Mouse (Mus musculus): ENCODE measurements around the gene Myh7.

Gene Myh7

DNA sequence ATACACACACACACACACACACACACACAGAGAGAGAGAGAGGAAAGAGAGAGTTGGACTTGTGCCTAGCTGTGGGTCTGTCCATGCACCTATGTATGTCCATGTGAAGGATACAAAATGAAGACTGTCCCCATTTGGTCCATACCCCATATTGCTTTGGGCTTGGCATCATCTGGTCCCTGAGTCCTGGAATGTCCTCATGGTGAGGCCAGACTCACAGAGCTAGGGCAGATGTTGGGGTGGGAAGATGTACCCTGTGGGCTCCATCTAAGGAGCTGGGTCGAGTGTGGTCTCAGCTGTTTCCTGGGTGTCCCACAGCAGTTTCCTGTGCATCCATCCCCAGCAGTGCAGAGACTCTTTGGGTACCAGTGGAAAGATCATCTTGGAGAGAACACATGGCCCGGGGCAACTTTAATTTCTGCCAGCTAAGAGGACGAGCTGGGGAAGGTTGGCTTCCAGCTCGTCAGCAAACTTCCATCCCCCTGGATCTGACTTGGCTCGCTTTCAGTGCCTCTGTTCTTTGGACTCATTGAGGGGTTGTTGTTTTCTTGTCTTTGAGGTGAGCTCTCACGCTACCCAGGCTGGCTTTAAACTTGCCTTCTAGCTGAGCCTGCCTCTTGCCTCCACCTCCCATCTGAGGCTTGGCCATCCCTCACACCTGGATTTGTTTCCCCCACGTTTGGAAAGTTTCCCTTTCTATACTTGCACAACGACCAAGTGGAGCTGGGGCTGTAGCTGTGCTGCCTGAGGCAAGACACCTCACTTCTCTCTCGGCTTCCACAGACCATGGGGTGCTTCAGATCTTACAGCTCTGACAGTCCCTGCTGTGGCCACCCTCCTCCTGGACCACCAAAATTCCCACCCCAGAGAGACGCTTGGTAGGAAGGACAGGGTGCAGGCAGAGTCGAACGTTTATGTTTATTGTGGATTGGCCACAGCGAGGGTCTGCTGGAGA, 53.1 kb downstream of the Myh7 start:
- DNase-seq, result no peak

DNA sequence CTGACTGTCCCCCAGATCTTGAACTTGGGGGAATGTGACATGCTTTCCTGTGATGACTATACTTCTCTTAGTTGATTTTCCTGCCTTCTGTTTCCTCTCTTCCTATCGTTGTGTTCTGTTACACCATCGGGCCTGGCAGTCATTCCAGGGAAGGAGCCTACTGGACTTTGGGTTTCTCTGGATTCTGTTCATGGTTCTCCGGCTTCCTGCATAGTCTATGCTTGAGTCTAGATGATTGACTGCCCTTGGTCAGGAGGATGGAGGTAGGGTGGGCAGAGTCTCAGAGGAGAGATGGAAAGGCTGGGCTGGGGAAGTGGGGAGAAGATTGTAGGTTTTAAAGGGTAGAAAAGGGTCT, 54.3 kb downstream of the Myh7 start:
- DNase-seq, result no peak

DNA sequence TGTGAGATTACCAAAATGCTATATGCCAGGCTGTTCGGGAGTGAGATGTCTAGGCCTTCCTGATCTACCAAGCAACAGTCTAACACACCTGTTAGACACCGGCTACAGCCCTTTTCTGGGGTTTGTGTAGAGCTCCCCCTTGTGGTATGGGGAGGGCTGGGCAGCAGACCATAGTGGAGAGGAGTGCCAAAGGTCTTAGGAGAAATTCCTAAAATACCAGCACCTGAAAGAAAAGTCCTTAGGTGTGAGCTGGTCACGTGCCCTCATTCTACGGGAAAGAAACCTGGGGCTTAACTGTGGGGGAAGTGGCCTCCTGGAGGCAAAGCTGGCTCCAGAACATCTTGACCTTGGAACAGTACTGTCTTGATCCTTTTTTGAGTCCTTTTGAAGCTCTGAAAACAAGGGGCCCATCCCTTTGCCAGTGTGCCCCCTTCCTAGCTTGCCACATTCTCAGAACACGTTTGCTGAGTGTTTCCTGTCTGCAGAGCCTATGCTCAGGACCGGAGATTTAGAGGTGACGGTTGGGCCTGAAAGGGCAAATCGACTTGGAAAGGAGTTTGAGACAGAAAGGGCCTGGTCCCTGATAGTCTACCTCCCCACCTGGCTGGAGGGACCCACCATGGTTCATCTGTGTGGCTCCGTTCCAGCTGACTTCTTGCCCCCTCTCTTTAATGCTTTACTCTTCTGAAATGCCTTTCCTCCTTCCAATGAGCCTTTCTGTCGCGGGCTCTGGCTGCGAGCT, 54.8 kb downstream of the Myh7 start:
- peak; percentile 61 to 63 for DNase-seq

DNA sequence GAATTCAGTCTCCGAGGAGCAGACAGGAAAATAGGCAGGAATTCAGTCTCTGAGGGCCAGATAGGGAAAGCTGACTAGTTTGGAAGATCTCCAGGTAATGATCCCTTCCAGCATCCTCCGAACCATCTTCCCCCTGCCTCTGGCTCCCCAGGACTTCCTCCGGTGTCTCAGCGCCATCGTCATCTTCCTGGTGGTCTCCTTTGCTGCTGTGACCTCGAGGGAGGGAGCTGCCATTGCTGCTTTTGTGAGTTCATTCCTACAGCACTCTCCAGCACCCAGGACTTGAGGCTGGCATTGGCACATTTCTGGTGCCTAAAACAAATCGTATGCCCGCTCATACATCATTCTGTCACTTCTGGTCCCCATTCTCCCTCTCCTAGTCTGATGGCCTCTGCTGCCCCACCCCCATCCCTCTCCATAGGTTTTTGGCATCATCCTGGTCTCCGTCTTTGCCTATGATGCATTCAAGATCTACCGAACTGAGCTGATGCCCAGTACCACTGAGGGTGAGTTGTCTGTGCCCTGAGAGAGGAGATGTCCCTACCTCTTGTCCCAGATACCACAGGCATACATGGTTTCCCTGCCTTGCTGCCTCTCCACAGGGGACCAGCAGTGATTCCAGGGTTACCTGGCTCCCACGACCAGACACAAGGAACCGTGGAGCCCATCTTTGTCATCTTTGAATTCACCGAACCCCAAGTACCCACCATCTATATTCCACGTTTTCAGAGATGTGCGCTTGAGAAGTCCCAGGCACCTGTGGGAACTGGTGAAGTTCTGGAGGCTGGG, 55.8 kb downstream of the Myh7 start:
- no peak for DNase-seq

DNA sequence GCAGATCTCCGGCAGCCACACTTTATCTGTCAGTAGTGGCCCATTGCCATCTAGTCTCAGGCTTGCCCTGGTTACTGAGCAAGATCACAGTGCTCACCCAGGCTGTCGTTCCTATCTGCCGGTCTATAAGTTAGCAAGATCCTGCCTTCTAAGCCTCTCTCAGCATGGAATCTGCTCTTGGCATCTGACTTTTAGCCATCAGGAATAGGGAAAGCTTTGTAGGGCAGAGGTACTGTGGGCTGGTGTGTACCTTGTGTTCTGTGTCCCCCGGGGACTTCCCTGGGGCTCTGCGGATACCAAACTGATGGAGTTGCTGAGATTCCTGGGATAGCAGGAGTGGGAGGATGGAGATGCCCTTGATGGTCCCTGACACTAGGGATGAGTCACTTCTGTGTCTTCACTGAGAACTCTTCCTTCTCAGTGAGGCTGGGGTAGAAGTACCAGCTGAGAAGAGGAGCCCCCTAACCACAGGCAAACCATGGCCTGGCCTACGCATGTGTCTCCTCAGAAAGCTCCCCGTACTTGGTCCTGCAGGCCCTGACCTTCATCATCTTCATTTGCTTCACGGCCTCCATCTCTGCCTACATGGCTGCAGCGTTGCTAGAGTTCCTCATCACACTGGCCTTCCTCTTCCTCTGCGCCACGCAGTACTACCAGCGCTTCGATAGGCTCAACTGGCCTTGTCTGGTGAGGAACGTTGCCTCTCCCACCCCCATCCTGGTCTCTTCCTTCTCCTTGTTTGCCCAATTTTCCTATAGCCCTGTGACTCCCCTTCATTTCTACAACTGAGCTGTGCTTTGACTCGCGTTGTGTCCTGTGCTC, 56.9 kb downstream of the Myh7 start:
- no peak for DNase-seq

DNA sequence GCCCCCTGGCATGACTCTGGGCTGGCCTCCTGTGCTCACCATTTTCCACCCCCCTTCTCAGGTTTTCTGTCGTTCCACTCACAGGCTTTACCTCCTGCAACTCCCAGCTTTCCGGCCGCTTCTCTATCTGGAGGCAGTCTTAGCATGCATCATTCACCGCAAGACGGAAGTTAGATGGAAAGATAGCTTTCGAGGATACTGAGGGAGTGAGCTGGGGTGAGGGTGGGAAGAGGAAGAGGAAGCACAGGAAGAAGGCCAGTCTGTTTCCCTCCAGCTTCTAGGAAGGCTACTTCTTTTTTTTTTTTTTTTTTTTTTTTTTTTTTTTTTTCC, 57.6 kb downstream of the Myh7 start:
- no peak for DNase-seq

DNA sequence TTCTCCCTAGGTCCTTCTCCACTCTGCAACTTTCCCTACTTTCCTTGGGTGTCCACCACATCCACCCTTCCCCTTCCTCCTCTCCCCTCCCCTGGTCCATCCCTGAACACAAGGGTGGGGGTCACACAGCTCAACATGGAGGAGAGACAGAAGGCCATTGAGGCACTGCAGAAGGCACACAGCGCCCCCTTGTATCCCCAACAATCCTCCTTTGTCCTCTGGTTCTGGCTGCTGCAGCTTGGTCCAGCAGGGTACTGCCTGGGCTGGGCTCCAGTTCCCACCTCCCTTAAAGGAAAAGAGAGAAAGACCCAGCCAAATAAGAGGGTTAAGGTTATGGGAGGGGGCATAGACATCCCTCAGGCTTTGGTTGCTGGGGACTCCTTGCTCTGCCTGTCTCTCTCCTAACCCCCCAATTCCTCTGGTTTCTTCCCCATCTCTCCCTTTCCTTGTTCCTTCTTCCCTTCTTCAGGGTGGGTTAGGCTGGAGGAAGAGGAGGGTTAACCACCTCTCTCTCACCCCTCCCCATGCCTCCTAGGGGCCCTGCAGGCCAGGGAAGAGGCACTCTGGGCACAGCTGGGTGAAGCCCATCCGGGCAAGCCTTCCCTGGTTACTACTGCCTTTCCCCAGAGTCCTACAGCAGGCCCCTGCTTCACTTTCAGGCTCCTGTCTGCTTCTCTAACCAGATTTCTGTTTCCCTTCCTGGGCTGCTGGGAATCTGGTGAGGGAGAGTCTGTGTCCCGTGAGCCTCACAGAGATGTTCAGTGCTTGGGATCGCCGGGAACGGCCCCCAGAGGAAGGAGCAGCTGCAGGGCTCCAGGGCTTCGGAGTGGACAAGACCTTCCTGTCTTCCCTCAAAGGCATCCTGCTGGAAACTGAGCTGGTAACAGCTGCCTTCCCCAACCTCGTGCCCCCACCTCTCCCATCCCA, 58.3 kb downstream of the Myh7 start, which contains the start of gene Cmtm5:
TSS of gene Cmtm5 (plus strand) at position 358 of the 927 bp plus-strand sequence.
- DNase-seq, result peak; percentile 30 to 51

DNA sequence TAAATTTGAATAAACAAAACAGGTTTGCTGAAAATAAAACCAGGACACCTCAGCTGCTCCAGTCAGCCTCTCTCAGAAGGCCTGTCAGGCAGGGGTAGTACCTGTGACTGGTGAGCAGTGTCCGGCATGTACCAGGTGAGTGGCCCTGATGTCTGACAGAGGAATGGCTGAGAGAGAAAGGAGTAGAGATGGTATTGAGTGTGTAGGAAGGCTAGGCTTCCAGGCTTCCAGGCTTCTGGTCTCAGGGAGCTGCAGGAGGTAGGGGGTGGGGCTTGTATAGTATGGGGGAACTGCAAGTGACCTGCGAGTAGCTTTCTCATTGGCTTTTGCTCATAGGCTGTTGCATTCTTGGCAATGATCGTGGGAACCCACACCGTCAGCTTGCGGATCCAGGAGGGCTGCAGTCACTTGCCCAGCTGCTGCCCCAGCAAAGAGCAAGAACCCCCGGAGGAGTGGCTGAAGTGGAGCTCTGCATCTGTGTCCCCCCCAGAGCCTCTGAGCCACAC, 61.7 kb downstream of the Myh7 start, which contains the start of gene Il25:
TSS of gene Il25 (plus strand) at position 51 of the 506 bp plus-strand sequence.
- DNase-seq, result no peak

DNA sequence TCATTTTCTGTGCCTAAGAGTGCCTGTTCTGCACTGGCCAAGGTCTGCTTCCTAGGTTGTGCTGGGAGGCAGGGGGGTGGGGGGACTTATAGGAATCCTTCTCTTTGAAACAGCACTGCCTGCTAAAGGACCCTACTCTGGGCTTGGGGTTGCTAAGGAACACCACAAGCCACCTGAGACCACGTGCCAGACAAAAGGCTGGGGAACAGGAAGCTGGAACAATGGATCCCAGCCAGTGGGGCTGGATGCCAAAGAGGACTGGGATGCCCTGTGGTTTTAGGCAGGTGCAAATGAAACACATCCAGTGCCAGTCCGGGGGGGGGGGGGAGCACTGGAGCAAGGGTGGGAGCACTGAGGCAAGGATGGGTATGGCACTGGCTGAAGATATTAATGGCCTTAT, 64.0 kb downstream of the Myh7 start:
- DNase-seq, result no peak

DNA sequence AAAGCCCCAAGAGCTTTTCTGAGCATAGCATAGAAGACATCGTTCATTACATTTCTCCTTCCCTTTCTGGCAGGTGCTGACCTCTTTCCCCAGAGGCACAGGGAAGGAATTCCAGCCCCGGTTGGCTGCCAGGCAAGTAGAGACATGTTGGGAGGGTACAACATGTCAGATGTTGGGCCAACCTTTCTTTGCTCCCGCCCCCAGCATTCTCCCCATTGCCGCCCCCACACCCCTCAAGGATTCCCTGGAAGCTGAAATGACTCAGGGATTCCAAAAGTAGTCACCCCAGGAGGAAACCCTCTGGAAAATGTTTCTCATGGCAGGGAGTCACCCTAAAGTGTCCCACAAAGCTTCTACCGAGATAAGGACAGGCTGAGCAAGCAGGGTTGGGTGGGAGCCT, 64.6 kb downstream of the Myh7 start:
- no peak for DNase-seq

DNA sequence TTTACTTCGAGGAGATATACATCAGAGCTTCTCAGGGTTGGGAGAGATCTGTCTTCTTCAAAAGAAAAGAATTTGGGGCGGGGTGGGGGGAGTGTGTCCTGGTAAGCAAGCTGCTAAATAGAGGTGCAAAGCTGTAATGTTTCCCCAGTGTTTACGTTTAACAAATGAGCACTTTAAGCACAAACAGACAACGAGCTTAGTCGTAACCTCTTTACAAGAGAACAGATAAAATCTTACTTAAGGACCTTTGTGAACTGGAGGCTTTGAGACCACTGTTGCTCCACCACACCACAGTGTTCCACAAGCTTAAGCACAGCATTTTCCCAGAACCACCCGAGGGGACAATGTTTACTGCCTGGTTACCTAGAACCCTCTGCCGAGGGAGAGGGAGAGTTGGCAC, 67.1 kb downstream of the Myh7 start:
- DNase-seq, result no peak

DNA sequence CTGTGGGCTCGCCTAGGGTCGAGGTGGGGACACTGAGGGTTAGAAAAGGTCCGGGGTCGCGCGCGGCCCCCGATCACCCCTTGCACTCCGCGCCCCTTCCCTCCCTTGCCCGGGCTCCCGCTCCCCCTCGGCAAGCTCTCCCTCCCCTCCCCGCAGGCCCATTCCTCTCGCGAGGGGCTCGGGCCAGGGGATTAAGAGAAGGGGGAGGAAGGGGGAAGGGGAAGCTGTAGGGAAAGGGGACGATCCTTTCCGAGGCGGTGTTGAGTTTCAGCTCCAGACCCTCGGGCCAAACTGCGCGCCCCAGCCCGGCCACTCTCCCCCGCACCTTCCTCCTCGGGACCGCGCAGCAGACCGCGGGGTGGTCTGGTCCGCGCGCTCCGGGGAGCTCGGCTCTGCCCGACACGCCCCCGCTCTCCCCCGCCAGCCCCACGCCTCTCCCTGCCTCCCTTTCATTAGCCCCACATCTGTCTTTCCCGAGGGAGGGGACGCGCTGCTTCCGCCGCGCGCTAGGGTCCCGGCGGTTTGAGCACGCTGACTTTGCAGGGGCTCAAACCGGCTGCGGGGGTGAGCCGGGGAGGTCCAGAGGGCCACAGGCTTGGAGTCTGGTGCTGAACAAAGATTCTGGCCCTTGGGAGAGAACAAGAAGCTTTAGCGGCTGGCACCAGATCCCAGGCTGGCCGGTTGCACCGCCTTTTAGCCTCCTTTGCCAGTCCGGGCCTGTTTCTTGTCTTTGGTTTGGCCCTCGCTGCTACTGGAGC, 67.8 kb downstream of the Myh7 start:
- DNase-seq, result no peak

DNA sequence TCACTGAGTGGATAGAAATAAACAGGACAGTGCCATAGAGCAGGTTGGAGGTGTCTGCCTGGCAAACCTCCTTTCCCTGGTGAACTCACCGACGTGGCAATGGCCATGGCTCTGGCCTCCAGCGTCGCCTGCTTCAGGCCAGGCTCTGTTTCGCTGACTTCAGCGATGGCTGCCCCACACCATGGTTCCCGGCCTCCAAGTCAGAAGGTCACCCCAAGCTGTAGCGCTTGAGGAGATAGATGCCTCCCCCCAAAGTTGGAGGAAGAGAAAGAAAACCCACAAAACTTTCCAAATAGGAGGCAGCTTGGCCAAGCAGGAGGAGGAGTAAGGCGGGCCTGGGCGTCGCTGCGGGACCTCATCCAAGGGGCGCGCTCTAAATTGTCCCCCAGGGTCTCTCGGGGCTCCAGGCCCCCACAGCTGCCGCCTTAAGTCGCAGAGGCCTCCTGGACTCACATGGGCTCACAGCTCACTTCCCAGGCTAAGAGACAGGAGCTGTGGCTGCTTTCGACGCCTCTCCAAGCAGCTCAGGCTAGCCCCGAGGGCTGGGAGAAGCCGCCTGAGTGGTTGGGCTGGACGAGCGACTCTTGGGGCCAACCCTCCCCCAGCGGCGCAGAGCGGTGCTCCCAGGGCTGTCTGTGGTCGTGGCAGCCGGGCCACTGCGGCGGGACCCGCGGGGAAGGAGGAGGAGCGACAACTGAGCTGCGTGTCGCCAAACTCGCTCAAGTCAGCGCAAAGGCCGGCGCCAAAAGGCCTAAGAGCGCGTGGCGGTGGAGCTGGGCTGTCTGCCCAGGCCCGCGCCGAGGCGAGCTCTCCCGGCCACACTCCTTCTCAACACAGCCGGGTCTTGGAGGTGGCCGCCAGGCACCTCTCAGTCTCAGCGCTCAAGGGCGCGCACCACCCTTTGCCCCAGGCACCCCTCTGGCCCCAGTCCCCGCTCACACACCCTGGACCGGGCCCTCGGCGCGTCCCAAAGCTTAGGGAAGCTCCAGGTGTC, 68.8 kb downstream of the Myh7 start, which contains the start of gene Efs:
TSS of gene Efs (minus strand) at position 778 of the 994 bp plus-strand sequence.
- DNase-seq, result peak; percentile 42 to 65

DNA sequence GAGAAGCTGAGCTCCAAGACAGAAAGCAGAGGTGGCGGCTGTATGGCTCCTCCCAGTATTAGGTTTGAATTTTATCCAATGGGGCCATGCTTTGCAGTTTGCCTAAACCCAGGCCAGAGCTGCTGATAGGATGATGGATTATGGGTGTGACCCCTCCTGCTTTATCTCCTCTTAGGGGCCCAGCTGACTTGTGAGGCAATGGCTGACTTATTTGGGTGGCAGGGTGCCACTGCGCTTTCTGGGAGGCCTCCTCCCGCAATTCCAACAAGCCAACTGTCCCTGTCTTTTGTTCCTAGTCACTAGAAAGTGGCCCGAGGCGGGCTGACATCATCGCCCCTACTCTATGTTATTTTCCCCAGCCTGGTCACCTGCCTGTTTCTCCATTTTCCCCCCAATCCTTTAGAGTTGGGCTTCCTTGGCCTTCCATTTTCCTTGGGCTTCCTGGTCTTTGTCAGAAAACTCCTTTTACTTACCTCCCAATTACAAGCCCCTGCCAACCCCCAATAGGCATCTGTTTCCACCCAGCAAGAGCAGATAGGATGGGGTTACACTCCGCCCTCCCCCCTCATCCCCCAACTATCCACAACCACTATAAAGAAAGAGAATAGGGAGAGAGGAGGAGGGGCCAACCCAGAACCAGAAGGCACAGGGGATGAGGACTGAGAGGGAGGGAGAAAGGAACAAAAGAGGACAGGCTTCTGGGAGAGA, 69.6 kb downstream of the Myh7 start:
- DNase-seq, result no peak

Data from cerebellum, adult 18-20 months (tissue).